Mouse (Mus musculus) ES-Bruce4 (cell line): Measurements from ENCODE around the gene Hddc3.

Source experiments
- CTCF ChIP-seq: IDR thresholded peaks from one replicate; pipeline ENCODE4 v1.8.1; 2011; ENCODE audit warnings: low read depth, low read length
- EP300 ChIP-seq: IDR thresholded peaks from 2 replicates; pipeline ENCODE4 v1.6.1; 2011; ENCODE audit warnings: low read depth, low read length; ENCODE audit not compliant: insufficient read depth
- POLR2A ChIP-seq: IDR thresholded peaks from one replicate; pipeline ENCODE4 v1.8.1; 2011; ENCODE audit warnings: low read length; ENCODE audit not compliant: insufficient read depth

GRCm38 (mm10) chr7:80298754-80299153 lies 44.1 kb upstream of the Hddc3 start:
- TF ChIP-seq POLR2A = no peak
- TF ChIP-seq CTCF = no peak
- TF ChIP-seq EP300 = no peak
